Mouse (Mus musculus): ENCODE results near the gene Nelfa. TPM values are rescaled to one million over a fixed set of nuclear protein-coding genes. Genes with fewer than 3 reads are reported as not detected.
"Not testable (repeated sequence)": the region's sequence is repeated elsewhere in the genome, so short reads cannot be mapped to it uniquely, and the experiment has no call there.

Gene Nelfa
- total RNA-seq (2014; fragmentation: Nextera tagmentation), result 38.0 and 44.6 TPM in 2 replicates
- 33.1 and 34.4 TPM in 2 replicates for total RNA-seq (2017)

DNA sequence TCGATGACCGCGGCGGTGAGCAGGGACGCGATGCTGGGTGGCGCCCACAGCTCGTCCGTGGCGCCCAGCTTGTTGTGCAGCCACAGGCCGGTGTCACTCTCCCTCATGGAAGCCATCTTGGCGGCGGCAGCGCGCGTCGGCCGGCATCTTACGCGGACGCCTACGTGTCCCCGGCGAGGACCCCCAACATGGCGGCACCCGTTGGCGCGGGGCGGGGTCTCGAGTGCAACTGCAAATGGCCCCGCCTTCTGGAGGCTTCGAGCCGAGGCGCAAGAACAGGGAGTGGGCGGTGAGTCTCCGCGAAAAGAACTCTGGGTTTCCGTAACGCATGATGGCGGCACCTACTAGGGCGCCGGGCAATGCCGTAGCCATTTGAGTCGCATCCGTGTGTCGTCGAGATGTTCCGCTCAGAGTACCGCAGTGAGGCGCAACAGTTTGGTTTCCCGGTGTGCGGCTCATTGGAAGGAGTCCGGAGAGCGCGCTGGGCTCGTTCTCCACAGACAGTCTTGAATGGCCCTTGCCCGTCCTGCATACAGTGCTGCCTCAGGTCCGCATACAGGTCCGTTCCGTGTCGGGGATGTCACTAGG lies at the start of gene Nelfa:
Gene Nelfa (minus strand): TSS at position 294 of the 588 bp plus-strand sequence.
- ATAC-seq (replicated peaks; ENCODE audit: poor library complexity, severe bottlenecking), result peak; percentile 87

DNA sequence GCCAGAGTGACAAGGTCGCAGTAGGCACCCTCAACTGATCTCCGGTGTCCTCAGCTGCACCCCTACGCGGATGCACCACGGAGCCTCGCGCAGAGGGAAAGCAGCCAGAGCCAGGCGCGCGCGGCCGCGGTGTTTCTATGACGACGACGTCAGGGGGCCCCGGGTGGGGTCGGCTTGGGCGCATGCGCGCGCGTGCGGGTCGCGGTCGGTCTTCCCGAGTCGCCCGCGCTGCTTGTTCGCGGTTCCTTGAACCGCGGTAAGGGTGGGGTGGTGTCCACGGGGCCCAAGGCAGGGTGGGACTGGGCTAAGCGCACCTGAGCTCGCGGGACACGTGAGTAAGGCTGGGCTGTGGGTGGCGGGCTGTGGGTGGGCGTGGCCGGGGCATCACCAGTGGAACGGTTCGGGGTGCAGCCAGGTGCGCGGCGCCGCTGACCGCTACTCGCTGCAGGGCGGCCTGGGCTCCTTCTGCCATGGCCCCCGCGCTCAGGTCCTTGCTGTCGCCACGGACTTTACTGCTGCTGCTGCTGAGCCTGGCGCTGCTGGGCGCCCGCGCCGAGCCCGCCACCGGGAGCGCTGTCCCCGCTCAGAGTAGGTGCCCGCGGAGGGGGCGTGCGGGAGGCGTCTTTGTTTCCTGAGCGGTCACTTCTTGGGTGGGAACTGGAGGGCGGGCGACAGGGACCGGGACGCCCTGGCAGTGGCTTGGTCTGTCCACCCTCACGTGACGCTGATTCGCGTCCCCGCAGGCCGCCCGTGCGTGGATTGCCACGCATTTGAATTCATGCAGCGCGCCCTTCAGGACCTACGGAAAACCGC lies 47.3 kb upstream of the Nelfa start, which contains the start of gene Gm1673:
Gene Gm1673 (plus strand): TSS at position 125 of the 813 bp plus-strand sequence.
- ATAC-seq (replicated peaks; ENCODE audit: poor library complexity, severe bottlenecking), result peak; percentile 71

DNA sequence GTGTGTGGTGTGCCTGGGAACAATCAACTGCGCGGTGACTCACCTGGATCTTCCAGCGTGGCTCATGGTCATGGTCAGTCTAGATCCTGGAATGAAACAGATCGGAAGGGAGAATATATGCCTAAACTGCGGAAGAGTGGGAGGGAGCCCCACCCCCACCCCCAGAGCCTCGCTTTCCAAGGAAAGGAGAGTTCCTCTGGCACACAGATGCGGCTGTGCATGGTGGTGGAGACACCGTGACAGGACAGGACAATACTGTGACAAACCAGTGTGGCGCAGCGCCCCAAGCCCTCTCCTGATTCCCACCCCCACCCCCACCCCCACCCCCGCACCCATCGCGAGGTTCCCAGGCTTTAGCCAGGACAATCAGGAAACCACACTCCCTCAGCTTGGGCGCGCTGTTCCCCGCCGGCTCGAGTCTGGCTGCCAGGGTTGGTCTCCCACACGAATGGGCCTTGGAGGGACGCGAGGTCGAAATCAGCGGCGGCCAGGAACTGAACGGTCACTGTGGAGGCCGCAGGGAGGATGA lies 46.6 kb upstream of the Nelfa start:
- no peak for ATAC-seq (replicated peaks; ENCODE audit: poor library complexity, severe bottlenecking)

DNA sequence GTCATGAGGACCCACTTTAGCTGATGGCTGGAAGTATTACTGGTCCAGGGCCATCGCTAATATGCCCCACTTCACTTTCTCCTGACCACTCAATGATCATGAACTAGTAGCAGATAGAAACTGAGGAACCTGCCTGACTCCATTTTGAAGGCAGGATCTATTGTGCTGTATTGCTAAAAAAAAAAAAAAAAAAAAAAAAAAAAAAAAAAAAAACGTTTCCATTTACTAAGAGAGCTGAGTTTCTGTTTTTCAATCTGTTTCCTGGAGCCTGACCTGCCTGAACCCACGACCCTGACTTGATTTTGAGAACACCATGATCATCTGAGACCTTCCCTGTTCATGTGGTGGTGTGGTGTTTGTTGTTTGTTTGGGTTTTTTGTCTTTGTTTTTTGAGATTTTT lies 40.1 kb upstream of the Nelfa start:
- ATAC-seq (replicated peaks; ENCODE audit: poor library complexity, severe bottlenecking), result no peak

DNA sequence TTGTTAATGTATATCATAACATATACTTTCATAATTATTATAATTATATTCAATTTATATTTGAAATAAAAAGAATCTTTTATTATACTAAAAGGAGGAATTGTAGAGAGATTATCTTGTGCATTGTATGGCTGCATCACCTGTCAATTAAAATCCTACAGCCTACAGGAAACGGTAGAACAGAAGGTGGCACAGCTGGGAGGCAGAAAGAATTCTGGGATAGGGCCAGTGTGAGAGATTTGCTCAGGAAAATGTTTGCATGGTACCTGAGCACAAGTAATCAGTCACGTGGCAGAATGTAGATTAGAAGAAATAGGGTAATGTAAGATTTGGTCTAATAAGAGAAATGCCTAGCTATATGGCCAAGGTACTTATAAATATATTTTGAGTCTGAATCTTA lies 38.5 kb upstream of the Nelfa start:
- no peak for ATAC-seq (replicated peaks; ENCODE audit: poor library complexity, severe bottlenecking)

DNA sequence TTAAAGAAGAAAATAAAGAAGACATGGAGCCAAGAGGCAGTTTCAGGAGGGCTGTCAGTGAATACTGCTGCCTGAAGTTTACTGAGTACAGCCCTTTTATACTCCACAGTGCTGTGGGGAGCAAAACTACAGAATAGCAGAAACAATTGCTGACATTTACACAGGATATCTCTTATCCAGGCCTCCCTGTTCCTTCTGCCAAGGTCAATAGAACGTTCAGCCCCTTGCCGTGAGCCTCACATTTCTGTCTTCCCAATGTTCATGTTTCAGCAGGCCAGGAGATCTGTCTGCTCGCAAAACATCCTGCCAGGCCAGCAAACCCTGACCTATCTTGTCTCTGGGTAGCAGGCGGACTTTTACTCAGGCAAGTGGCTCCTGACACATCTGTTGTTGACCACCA lies 23.2 kb upstream of the Nelfa start:
- ATAC-seq (replicated peaks; ENCODE audit: poor library complexity, severe bottlenecking), result no peak

DNA sequence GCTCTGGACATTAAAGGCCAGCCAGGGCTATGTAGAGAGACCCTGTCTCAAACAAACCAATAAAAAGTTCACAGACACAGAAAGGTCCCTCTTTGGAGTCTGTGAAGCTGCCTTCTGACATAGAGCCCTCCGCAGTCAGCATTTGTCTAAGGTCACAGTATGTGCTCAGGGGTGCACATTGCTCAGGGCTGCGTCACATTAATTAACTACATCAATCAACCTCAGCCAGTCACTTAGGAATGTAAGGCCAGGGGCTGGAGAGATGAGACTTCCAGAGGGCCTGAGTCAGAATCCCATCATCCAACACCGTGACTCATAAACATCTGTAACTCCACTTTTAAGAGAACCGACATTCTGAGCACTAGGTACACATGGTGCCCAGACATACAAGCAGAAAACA lies 19.7 kb upstream of the Nelfa start:
- no peak for ATAC-seq (replicated peaks; ENCODE audit: poor library complexity, severe bottlenecking)

DNA sequence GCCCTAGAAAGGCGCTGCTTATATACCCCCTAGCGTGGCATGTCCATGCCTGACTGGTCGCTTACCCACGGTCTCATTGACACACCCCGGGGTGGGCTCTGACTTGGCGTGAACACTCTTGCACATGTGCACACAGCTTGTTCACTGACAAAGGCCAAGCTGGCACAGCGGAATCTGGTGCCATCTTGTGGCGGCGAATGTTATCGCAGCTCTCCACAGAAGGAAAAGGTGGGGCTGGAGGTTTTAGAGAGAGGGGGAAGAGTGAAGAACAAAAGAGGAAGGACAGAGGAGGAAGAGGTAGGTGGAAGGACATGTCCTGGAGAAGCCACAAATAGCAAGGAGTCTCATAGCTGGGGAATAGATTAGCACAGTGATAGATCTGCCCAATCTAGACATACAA lies 18.1 kb upstream of the Nelfa start:
- ATAC-seq (replicated peaks; ENCODE audit: poor library complexity, severe bottlenecking), result peak; percentile 88

DNA sequence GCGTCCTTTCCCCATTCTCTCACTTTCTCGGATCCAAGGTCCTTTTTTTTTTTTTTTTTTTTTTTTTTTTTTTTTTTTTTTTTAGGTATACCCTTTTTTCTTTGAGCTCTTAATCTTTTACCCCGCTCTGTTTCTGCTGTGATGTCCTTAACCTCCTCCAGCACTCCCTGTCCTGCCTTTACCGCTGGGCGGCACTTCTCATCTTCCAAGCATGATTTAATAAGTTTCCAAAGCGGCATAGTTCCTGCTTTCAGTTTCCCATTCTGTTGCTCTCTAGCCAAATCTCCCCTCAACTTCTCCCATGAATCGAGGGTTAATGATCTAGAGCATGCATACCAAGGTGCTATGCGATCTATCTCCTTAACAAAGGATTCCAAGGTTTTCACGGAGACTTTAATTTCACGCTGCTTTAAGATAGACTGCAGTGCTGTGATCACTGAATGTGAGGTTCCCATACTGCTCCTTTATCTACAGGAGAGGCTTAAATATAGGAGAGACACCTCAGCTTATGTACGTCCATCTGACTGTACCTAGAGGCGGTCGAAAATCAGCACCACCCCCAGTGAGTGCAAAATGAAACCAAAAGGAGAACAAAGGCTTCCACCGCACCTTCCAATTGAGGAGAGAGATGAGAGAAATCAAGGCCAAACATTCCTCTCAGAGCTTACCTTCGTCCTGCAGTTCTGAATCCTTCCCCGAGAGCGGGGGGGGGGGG lies 17.4 kb upstream of the Nelfa start:
- no peak for ATAC-seq (replicated peaks; ENCODE audit: poor library complexity, severe bottlenecking)

DNA sequence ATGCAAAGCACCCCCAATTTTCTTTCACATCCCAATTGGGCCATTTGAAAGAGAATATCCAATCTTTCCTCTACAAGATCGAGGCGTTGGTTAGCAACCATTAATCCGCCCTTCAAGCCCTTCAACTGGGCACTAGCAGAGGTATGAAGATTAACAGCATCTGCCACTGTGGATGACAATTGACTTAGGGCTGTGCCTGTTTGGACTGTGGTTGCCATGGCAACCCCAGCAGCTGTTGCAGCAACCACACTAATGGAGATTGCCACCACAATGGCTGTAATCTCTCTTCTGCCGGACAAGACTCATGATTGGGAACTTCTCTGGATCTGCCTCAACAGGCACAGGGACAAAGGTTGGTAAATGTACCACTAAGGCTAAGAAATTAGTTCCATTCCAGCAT lies 12.1 kb upstream of the Nelfa start:
- ATAC-seq (replicated peaks; ENCODE audit: poor library complexity, severe bottlenecking), result no peak

DNA sequence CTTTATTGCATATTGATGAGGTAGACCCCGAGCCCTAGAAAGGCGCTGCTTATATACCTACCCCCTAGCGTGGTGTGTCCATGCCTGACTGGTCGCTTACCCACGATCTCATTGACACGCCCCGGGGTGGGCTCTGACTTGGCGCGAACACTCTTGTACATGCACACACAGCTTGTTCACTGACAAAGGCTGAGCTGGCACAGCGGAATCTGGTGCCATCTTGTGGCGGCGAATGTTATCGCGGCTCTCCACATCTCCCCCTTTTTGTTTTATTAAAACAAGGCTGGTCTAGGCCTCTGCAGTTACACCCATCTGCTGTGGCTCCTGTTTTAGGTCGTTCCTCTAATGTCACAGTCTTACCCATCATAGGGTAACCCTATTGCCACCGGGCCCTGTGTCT lies 10.8 kb upstream of the Nelfa start:
- ATAC-seq (replicated peaks; ENCODE audit: poor library complexity, severe bottlenecking), result not testable (repeated sequence)

DNA sequence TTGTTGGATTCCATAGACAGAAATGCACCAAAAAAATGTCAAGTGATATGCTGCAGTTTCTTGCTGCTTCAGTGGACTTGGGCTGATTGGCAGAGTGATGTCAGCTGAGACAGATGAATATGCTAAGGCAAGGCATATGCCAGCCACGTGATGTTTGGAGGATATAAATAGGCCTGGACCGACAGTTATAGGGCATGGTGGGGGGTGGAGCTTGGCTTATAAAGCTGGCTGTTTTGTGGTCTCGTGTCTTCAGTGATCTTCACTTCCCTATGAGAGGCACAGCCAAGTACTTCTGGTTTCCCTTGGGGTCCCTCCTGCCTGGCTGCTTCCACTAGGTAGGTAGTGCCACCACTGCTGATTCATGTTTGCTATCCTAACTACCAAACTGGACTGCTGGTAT lies 2.2 kb upstream of the Nelfa start:
- peak; percentile 71 for ATAC-seq (replicated peaks; ENCODE audit: poor library complexity, severe bottlenecking)

DNA sequence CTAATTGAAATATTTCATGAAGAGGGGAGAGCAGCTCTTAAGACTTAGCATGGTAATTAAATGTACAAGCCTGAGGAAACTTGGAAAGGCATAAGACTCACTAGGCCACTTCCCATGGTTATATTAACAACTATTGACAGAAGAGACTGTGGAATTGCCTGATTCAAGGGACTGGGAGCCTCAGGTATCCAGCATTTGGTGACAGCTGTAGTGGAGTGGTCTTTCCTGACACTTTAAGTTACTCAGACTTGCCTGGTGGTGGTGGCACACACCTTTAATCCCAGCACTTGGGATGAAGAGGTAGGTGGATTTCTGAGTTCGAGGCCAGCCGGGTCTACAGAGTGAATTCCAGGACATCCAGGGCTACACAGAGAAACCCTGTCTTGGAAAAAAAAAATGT lies 1.0 kb upstream of the Nelfa start:
- no peak for ATAC-seq (replicated peaks; ENCODE audit: poor library complexity, severe bottlenecking)

DNA sequence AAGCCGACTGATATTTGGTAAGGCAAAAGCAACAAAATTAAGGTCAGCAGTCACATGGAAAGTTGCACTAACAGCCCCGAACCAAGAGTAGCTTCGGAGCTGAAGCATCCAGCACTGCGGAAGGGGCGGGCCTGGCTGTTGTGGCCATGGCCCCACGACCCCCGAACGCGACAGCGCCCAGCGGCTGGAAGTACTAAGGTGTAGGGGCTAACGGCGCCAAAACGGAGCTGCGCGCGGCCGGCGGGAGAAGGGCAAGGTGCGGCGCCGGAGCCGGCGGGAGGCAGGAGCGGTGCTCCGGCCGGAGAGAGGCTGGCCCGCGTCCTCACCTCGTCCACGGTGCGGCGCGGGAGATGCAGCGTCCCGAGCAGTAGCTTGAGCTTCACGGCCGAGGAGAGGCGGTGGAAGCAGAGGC lies 507 bp downstream of the Nelfa start:
- peak; percentile 0; the same call in 1 of the 2 replicates for ATAC-seq (replicated peaks; ENCODE audit: poor library complexity, severe bottlenecking)

DNA sequence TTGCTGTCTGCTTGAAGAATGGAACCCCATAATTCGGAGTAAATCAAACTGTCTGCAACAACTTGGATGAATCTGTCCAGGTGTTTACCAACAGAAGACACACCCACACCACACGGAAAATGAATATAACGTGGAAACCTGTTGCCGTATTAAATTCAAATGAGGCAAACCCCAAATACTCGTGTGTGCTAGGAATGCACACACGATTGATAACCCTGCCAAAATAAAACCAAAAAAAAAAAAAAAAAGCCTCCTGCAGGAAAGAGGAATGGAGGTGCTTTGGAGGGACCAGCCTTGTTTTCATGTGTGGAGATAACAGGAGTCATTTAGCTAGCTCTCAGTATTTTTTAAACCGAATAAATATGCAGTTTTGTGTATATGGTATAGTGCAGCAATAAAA lies 1.3 kb downstream of the Nelfa start:
- ATAC-seq (replicated peaks; ENCODE audit: poor library complexity, severe bottlenecking), result no peak

DNA sequence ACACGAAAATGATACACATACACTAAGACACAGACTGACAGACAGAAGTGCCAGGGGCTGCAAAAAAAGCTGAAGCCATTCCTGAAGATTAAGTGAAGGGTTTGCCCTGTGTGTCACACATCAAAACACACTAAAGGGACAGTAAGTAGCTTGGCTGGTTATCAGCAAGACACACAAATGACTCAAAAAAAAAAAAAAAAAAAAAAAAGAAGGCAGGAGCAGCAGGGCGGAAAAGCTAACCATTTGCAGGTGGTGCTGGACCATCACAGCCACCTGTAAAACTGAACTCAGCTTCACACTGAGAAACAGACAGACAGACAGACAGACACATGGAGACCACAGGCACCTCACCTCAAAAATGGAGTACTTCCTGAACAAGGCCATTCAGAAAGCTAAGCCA lies 2.1 kb downstream of the Nelfa start:
- no peak for ATAC-seq (replicated peaks; ENCODE audit: poor library complexity, severe bottlenecking)

DNA sequence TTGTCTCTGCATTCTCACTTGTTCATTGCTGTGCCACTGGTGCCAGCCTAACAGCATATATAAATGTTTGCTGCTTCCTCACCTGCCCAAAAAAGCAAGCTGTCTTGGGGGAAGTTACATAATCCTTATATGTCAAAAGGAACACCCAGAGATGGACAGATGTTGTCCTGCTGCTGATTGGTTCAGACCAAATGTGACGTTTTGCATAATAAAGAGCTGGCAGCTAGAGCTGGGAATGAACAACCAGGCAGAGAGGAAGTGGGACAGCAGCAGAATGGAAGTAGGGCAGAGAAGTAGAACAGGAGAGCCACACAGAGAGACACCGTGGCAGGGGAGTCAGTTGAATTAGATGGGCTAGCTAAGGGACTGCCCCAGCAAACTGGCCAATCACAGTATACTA lies 3.8 kb downstream of the Nelfa start:
- ATAC-seq (replicated peaks; ENCODE audit: poor library complexity, severe bottlenecking), result peak; percentile 49

DNA sequence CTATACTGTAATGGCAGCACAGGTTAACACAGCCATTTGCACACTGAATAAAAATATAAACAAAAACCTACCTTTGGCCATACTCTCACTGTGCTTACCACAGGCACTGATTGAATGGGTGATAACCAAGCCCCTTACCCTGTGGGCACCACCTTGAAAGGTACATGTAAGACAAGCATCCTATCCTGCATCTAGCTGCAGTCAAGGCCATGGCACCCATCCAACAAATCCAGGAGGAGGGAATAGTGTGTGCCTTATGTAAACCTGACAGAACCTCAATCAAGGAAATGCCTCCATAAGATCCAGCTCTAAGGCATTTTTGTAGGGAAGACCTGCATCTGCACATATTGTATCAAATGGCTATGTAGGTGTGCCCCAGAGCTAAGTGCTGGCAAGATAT lies 10.0 kb downstream of the Nelfa start:
- ATAC-seq (replicated peaks; ENCODE audit: poor library complexity, severe bottlenecking), result no peak

DNA sequence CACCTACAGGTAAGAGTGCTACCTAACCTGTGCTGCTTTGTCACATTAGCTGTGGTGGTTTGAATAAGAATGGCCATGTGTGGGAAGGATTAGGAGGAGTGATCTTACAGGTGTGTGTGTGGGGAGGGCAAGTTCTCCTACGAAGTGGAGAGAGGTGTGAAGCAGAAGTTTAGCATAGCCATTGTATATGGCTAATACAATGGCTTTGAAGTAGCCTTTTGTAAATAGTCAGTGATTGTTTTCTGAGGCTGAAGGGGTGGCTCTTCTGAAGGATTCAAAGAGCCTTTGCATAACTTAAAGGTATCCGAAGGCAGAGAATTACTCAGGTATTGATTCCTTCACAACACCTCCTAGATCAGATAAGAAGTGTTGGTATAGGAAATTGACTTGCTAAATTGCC lies 13.6 kb downstream of the Nelfa start:
- ATAC-seq (replicated peaks; ENCODE audit: poor library complexity, severe bottlenecking), result no peak

DNA sequence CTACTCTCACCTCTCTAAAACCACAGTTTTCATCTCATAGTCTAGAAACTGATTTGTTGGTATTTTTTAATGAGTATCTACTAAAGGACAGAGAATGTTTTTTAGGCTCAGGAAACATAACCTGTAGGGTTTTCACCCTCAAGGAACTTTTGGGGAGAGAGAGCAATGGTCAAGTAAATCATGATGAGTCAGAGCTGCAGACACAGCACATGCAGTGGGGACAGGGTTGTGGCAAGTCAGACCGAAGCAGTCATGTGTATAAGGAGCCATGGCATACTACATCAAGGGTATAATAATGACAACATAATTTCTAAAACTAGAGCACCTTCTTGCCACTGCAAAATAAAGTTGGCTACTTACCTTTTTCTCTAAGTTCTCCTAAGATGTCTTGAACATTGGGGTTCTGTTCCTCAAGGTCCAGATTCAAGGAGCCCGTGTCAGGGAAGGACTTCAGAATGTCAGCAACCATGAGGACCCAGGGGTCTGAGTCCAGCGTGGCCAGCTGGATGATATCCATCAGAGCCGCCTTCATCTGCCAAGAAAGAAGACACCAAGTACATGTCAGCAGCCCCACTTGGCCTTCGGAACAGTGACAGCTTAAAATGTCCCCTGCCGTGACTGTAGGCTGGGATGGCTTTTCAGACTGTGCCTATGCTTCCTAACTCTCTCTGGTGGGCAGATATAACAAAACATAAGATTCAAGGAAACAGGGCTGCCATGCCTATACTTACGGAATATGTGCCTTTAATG lies 14.6 kb downstream of the Nelfa start:
- ATAC-seq (replicated peaks; ENCODE audit: poor library complexity, severe bottlenecking), result no peak

All from granulocyte monocyte progenitor cell, adult 5-6 weeks (primary cell).